Mouse (Mus musculus): ENCODE measurements around the gene Srpx2.

The Srpx2 gene

DNA sequence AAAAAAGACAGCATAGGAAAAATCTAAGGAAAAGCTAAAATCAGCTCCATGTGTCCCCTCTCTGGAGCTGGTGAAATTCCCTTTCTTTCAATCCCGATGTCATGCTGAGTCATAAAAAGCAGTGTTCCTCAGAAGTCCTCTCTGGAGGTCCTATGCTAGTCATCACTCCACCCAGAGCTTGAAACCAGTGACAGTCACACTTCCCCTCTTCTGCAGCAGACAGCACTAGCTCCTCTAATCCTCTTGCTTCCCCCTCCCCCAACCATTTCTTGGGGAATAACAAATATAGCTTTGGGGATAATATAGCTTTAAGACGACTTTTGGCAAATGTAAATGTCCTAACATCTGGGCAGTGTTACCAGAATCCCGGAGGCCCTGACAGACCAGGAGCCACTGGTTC lies at the start of gene Srpx2:
Srpx2 (plus strand) TSS at position 166 of the 400 bp plus-strand sequence.
- DNase-seq (ENCODE audit: low spot score) = no peak

- no peak for DNase-seq (ENCODE audit: low spot score)
Measured at GRCm38 (mm10) chrX:133869743-133870142, 38.5 kb upstream of the Srpx2 start.

GRCm38 (mm10) chrX:133887308-133887707 lies 20.9 kb upstream of the Srpx2 start:
- no peak for DNase-seq (ENCODE audit: low spot score)

- no peak for DNase-seq (ENCODE audit: low spot score)
Measured at GRCm38 (mm10) chrX:133888111-133888510, 20.1 kb upstream of the Srpx2 start.

DNA sequence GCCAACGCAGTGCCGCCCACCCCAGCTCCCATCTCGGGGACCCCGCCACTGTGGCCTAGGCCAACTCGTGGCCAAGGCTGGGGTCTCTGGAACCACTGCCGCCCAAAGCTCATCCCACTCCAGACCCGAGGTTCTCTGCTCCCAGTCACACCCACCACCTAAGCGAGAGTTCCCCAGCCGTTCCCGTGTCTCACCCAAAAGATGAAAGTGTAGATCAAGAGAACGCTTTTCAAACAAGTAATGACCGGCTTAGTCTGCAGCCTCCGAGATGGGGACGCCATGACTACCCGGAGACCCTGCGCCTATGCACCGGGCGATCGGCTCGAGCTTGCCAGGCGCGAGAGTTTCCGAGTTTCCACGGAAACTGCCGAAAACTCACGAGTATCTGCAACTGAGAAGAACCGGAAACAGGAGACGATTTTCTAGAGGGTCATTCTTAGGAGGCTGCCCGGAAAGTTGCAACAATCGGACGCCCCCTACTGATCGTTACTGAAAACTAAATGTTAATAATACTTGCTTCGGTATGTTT lies 10.1 kb upstream of the Srpx2 start, which contains the start of gene Tspan6:
Tspan6 (minus strand) TSS at position 416 of the 529 bp plus-strand sequence.
- DNase-seq (ENCODE audit: low spot score) = peak; percentile 81

DNA sequence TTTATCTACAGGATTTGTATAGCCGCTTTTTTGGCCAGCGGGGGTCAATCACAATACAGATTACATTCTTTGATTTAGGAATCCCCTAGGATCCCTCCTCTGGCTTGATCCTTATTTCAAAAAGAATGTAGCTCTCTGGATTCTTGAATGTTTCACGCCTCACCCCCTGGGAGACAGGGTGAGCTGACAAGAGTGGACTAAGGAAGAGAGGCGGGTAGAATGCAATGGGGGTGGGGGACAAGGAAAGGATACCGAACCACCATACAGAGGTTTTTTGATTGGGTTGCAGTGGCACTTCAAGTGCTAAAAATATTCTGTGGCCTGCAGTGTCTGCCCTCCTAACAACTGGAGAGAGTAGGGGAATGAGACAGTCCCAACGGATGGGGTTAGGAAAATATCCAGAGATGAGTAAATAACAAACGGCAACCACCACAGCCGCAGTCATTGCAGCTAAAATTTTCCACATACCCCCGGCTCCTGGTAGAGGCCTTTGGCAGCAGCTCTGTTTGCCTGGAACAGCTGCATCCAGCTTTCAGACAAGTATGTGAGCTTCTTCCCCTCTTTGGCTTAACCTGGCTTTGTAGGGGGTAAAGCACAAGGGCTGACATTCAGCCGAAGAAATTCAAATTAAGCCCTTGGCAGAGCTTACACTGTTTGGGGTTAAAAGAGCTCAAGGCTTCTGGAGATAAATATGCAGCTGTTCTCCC lies 3.3 kb downstream of the Srpx2 start:
- DNase-seq (ENCODE audit: low spot score) = no peak

GRCm38 (mm10) chrX:133913006-133913405 lies 4.8 kb downstream of the Srpx2 start:
- no peak for DNase-seq (ENCODE audit: low spot score)

DNA sequence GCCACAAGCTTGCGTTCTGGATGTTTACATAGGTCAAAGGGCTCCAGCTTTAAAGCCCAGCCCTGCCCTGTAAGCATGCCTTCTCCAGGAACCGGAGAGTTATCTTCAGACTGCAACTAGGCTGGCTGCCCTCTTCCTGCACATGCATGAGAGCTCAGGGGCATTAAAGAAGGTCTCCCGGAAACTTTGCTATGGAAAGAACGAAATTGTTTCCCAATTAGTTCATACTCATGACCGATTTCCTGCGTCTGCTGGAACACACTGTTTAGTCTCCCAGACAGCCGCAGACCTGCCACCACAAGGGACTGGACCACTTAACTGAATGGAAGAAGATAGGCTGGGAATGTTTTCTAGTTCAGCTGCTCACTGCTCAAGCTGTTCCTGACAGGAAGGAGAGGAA lies 6.0 kb downstream of the Srpx2 start:
- no peak for DNase-seq (ENCODE audit: low spot score)

DNA sequence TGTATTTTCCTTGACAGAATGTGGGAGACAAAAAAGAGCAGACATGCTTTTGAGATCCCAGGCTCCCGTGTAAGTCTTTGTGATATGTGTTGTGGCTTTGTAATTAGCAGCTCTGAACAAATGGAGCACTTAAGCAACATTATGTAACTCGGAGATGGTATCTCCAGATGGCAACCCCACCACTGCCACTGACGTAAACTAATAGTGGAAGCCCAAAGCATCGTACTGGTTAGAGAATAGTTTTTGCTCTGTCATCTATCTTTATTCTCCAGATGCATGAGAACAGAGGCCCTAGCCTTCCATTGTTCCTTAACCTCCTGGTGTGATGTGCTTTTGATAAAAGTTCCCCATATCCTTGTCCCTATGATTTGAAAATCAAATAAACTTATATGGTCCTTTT lies 13.0 kb downstream of the Srpx2 start:
- no peak for DNase-seq (ENCODE audit: low spot score)

- DNase-seq (ENCODE audit: low spot score) = no peak
Measured at GRCm38 (mm10) chrX:133926760-133927159, 18.5 kb downstream of the Srpx2 start.

GRCm38 (mm10) chrX:133931302-133932013 lies 23.2 kb downstream of the Srpx2 start:
- DNase-seq (ENCODE audit: low spot score) = peak; percentile 44

DNA sequence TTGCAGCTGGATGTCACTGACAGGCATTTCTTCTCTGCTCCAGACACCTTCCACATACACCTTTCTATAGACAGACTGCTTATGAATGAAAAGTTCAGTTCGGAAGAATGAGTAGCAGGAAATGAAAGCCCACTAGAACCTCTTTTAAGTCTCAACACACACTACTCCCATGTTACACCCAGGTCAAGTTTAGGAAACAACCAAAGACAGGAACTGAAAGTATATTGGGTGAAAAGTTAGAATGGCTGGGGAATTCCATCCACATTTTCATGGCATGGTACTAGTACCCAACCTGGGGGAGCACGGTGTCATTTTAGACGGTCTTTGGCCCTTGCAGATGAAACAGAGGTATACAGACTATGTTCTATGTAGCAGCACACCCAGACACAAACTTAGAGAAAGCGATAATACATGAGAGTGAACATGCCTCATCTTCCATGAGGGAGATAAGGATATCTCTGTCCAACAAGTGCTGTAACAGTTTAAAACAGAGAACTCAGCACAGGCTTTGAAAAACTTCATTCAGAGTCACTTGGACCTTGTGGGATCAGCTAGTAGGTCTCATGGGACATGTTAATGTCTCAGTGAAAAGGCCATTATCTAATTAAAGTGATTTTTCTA lies 28.5 kb downstream of the Srpx2 start:
- no peak for DNase-seq (ENCODE audit: low spot score)

- no peak for DNase-seq (ENCODE audit: low spot score)
Measured at GRCm38 (mm10) chrX:133939561-133939960, 31.3 kb downstream of the Srpx2 start.

- peak; percentile 51 for DNase-seq (ENCODE audit: low spot score)
Measured at GRCm38 (mm10) chrX:133947427-133947826, 39.2 kb downstream of the Srpx2 start.

- no peak for DNase-seq (ENCODE audit: low spot score)
Measured at GRCm38 (mm10) chrX:133954661-133955060, 46.4 kb downstream of the Srpx2 start.

- DNase-seq (ENCODE audit: low spot score) = no peak
Measured at GRCm38 (mm10) chrX:133960617-133961016, 52.4 kb downstream of the Srpx2 start.

DNA sequence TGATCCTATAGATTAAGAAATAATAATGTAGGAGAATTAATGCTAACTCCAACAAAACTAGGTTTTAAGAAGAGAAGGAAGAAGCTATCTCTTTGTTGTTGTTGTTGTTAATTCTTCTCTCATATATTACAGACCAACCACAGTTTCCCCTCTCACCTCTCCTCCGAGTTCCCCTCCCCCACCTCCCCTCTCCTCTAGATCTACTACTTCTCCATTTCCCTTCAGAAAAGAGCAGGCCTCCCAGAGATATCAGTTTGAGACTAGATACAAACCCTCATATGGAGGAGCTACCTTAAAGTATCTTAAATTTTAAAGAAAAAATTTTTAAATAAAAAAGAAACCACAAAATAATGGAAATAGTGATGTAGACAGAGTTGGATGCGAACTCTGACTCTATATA lies 56.4 kb downstream of the Srpx2 start:
- no peak for DNase-seq (ENCODE audit: low spot score)

GRCm38 (mm10) chrX:133981231-133982002 lies 73.2 kb downstream of the Srpx2 start, which contains the start of gene Sytl4:
TSS of gene Sytl4 (minus strand) at chrX:133981812.
- peak; percentile 60 for DNase-seq (ENCODE audit: low spot score)

Data from testis, postnatal 10 days (tissue).